Mouse (Mus musculus) B cell, adult (primary cell): Measurements from ENCODE around the gene Rpia. TPM values are rescaled to one million over a fixed set of nuclear protein-coding genes. Genes with fewer than 3 reads are reported as not detected.

ENCODE experiments used
- total RNA-seq: library from RNA; stranded (reverse); gene quantifications from 4 replicates; pipeline ENCODE4 v1.2.4, GENCODE M21; 2023; ENCODE audit not compliant: inconsistent age

The Rpia gene
- total RNA-seq, result 48.3 to 58.5 TPM (median 51.8 TPM) in 4 replicates

GRCm38 (mm10) chr6:70791824-70792535 is at the start of gene Rpia:
Gene Rpia (minus strand): TSS chr6:70792232.

Other genes starting within 250 kb of the Rpia start
- 235 to 268 TPM (median 260 TPM) in 4 replicates for gene Eif2ak3, start 52.3 kb upstream of the Rpia start, total RNA-seq
- not detected in 4 replicates for gene Tex37, start 126.7 kb upstream of the Rpia start, total RNA-seq
- not detected in 4 replicates for gene Foxi3, start 164.3 kb upstream of the Rpia start, total RNA-seq